Comparison of ENCODE assay signal across 8 mouse cellular contexts in the genomic region with DNA sequence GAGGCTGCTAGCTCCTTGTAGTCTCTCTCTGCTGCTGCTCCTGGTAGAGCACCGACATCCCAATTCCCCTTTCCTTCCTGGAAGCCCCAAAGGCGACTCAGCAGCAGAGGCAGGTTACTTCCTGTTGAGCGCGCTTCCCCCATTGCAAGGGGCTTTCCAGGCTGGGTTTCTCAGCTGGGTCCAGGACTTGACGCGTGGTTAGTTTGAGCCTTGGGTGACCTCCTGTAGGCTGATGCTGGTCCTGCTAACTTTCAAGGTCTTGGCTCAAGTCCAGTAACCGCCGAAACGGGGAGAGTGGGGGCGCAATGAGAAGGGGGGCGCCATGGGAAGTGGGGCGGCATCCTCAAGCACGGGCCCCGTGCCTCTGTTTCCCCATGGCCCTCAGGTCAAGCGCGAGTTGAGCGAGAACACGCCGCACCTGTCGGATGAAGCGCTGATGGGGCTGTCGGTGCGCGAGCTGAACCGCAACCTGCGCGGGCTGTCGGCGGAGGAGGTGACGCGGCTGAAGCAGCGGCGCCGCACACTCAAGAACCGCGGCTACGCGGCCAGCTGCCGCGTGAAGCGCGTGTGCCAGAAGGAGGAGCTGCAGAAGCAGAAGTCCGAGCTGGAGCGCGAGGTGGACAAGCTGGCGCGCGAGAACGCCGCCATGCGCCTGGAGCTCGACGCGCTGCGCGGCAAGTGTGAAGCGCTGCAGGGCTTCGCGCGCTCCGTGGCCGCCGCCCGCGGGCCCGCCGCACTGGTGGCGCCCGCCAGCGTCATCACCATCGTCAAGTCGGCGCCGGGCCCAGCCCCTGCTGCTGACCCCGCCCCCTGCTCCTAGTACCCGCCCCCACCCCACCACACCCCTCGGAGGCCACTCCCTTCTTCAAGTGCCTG. TPM values are rescaled to one million over a fixed set of nuclear protein-coding genes. Genes with fewer than 3 reads are reported as not detected.
DNase-seq lines count a peak whose midpoint lies in the region; ATAC-seq lines count a peak whose summit lies in the region.

No protein-coding gene starts in this region.

- H3K9ac ChIP-seq in forebrain, embryonic 13.5 days, result peak overlapping the region; percentile 71

- peak overlapping the region; percentile 47 for H3K4me3 ChIP-seq in forebrain, embryonic 13.5 days
- H3K4me3 ChIP-seq in hindbrain, embryonic 10.5 days, result peak overlapping the region; percentile 59

- peak overlapping the region; percentile 98 for H3K4me2 ChIP-seq in forebrain, embryonic 13.5 days

- H3K27ac ChIP-seq in forebrain, embryonic 13.5 days, result no peak overlapping the region
- peak overlapping the region; percentile 76 for H3K27ac ChIP-seq in hindbrain, embryonic 10.5 days

- ATAC-seq in activated CD4-positive, CD25-positive, alpha-beta regulatory T cell, adult 4 months, result peak; percentile 64
- peak; percentile 85 for ATAC-seq in forebrain, embryonic 13.5 days

- WGBS in forebrain, embryonic 13.5 days, result under 1% methylated on average over 68 of the region's 77 CpGs
- WGBS in hindbrain, embryonic 10.5 days, result under 1% methylated on average over 77 of the region's 77 CpGs

- peaks cover 20% of the 10 kb centered on the region for H3K36me3 ChIP-seq in forebrain, embryonic 13.5 days (ENCODE audit: poor library complexity, severe bottlenecking)
- peaks cover 22% of the 10 kb centered on the region for H3K36me3 ChIP-seq in hindbrain, embryonic 10.5 days

- no peaks in the 10 kb centered on the region for H3K9me3 ChIP-seq in forebrain, embryonic 13.5 days (replicated peaks)
- no peaks in the 10 kb centered on the region for H3K9me3 ChIP-seq in hindbrain, embryonic 10.5 days

- peaks cover 15% of the 10 kb centered on the region for H3K27me3 ChIP-seq in forebrain, embryonic 13.5 days
- H3K27me3 ChIP-seq in hindbrain, embryonic 10.5 days (ENCODE audit: insufficient read depth, poor library complexity, severe bottlenecking), result peaks cover 30% of the 10 kb centered on the region

- peak; percentile 23 for DNase-seq in 416B (ENCODE audit: low read depth)
- peak; percentile 85 for DNase-seq in hindbrain, embryonic 10.5 days (ENCODE audit: low spot score)
- peak; percentile 28 to 41 for DNase-seq in layer of hippocampus, postnatal 25 days (ENCODE audit: extremely low spot score in 1 of 2, low spot score in 1 of 2)
- DNase-seq in lung, postnatal 36 days, result peak; percentile 83
- DNase-seq in ovary, postnatal 14 days (ENCODE audit: low spot score), result peak; percentile 57
- peak; percentile 85 for DNase-seq in thymus, postnatal 14 days

- peaks cover 28% of the 10 kb centered on the region for H3K4me1 ChIP-seq in forebrain, embryonic 13.5 days
- H3K4me1 ChIP-seq in hindbrain, embryonic 10.5 days (replicated peaks), result peaks cover 56% of the 10 kb centered on the region

RNA-seq across cellular contexts. Expression of a gene that starts 10.9 kb away (rescaled TPM):
- polyA plus RNA-seq in activated CD4-positive, CD25-positive, alpha-beta regulatory T cell, adult 4 months (2017; shearing (Covaris generic)), result 1 to 10 TPM; 1.9 to 3.7 TPM
- 1.2 and 1.3 TPM in 2 replicates for polyA plus RNA-seq in forebrain, embryonic 13.5 days (2015; fragmentation: Nextera tagmentation; extraction: Ambion mirVana)
- 0.97 and 1.1 TPM in 2 replicates for polyA plus RNA-seq in hindbrain, embryonic 10.5 days (2016; fragmentation: Nextera tagmentation; extraction: Ambion mirVana)
- total RNA-seq in layer of hippocampus, postnatal 25 days (2021), result 1 to 10 TPM in 1 of 2 experiments, under 1 TPM in 1; 0.61 to 1.0 TPM

RNA-seq across cellular contexts. Expression of a gene that starts 29.1 kb away (rescaled TPM):
- 10 to 100 TPM; 10.3 to 12.3 TPM for polyA plus RNA-seq in activated CD4-positive, CD25-positive, alpha-beta regulatory T cell, adult 4 months (2017; shearing (Covaris generic))
- polyA plus RNA-seq in forebrain, embryonic 13.5 days (2015; fragmentation: Nextera tagmentation; extraction: Ambion mirVana), result 24.9 and 29.6 TPM in 2 replicates
- polyA plus RNA-seq in hindbrain, embryonic 10.5 days (2016; fragmentation: Nextera tagmentation; extraction: Ambion mirVana), result 24.2 and 25.3 TPM in 2 replicates
- total RNA-seq in layer of hippocampus, postnatal 25 days (2021), result 10 to 100 TPM; 24.2 to 24.3 TPM

RNA-seq across cellular contexts. Expression of a gene that starts 46.1 kb away (rescaled TPM):
- polyA plus RNA-seq in activated CD4-positive, CD25-positive, alpha-beta regulatory T cell, adult 4 months (2017; shearing (Covaris generic)), result 10 to 100 TPM in 1 of 2 experiments, 1 to 10 TPM in 1; 9.3 to 18.1 TPM
- polyA plus RNA-seq in forebrain, embryonic 13.5 days (2015; fragmentation: Nextera tagmentation; extraction: Ambion mirVana), result 29.4 and 31.3 TPM in 2 replicates
- polyA plus RNA-seq in hindbrain, embryonic 10.5 days (2016; fragmentation: Nextera tagmentation; extraction: Ambion mirVana), result 54.8 and 56.2 TPM in 2 replicates
- 10 to 100 TPM; 54.2 to 55.4 TPM for total RNA-seq in layer of hippocampus, postnatal 25 days (2021)

Comparison
In these comparisons a context has a peak if more than half of its experiments do, and no peak if none do; other contexts are left out.
1. DNase-seq: peak in every context shown above with its lines; median percentile 85 in hindbrain, embryonic 10.5 days; 85 in thymus, postnatal 14 days; 83 in lung, postnatal 36 days; 57 in ovary, postnatal 14 days; 34 in layer of hippocampus, postnatal 25 days; 23 in 416B.